ENCODE assay signal across 9 mouse cellular contexts in the genomic region with DNA sequence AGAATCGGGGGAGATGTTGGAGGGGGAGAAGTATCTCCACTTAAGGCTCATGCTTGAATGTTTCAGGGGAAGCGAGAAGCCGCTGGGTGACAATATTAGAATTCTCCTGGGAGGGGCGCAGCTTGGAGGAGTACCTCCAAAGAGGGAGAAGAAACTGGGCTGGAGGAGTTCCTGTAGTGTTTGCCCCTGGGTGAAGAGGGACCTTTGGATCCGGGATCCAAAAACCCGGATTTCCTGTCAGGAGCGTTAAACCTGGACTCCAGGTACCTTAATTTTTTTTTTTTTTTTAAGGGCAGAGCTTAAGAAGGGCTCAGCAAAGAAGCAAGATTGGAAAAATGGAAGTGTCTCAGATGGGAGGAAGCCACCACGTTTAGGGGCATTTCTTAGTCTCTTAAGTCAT. TPM values are rescaled to one million over a fixed set of nuclear protein-coding genes. Genes with fewer than 3 reads are reported as not detected.
DNase-seq lines count a peak whose midpoint lies in the region; ATAC-seq and TF ChIP-seq lines count a peak whose summit lies in the region.
"Had no signal": no experiment of that assay in that cellular context is flagged by ENCODE, and none has a peak within 500 bp of the region (broad histone marks: within the 10 kb centered on the region; RNA-seq: fewer than 3 reads in every experiment).

No protein-coding gene starts in this region.

- H3K4me1 ChIP-seq in heart, embryonic 11.5 days (ENCODE audit: control insufficient read depth, insufficient read depth, low read length): peaks cover 32% of the 10 kb centered on the region
- H3K4me1 ChIP-seq in testis, adult 2 months (ENCODE audit: control insufficient read depth, insufficient read depth, low read length): peaks cover 26% of the 10 kb centered on the region
- H3K4me1 ChIP-seq in limb, embryonic 10.5 days: peaks cover 60% of the 10 kb centered on the region
- peaks cover 4% of the 10 kb centered on the region; the same call in 1 of the 2 replicates for H3K4me1 ChIP-seq in stomach, postnatal 0 days (replicated peaks; ENCODE audit: control insufficient read depth, insufficient read depth)

- no peaks in the 10 kb centered on the region for H3K9me3 ChIP-seq in heart, embryonic 11.5 days (replicated peaks; ENCODE audit: control insufficient read depth, low read length)
- H3K9me3 ChIP-seq in limb, embryonic 10.5 days (replicated peaks): no peaks in the 10 kb centered on the region
- no peaks in the 10 kb centered on the region for H3K9me3 ChIP-seq in stomach, postnatal 0 days (ENCODE audit: control insufficient read depth, low read length)

- WGBS in heart, embryonic 11.5 days (ENCODE audit: insufficient replicate concordance): 7% methylated on average over 8 of the region's 8 CpGs
- WGBS in limb, embryonic 10.5 days: 5% methylated on average over 8 of the region's 8 CpGs
- WGBS in stomach, postnatal 0 days: 2% methylated on average over 8 of the region's 8 CpGs

- peak overlapping the region; percentile 86 for H3K4me2 ChIP-seq in heart, embryonic 11.5 days
- peak overlapping the region; percentile 93 for H3K4me2 ChIP-seq in stomach, postnatal 0 days (replicated peaks; ENCODE audit: low read depth)

- peak overlapping the region; percentile 53 for H3K4me3 ChIP-seq in heart, embryonic 11.5 days (ENCODE audit: low read depth, low read length)
- no peak overlapping the region for H3K4me3 ChIP-seq in testis, adult 2 months (ENCODE audit: control insufficient read depth, low read depth, low read length)
- peak overlapping the region; percentile 51; the same call in 1 of the 2 replicates for H3K4me3 ChIP-seq in limb, embryonic 10.5 days
- peak overlapping the region; percentile 72 for H3K4me3 ChIP-seq in stomach, postnatal 0 days (ENCODE audit: low read depth, low read length)

- H3K36me3 ChIP-seq in heart, embryonic 11.5 days (ENCODE audit: control insufficient read depth, insufficient read depth, low read length): no peaks in the 10 kb centered on the region
- no peaks in the 10 kb centered on the region for H3K36me3 ChIP-seq in testis, adult 2 months (ENCODE audit: control insufficient read depth, insufficient read depth, low read length)
- 0 out of 2 replicates have a peak, but pooled peaks cover 2% of the 10 kb centered on the region for H3K36me3 ChIP-seq in limb, embryonic 10.5 days
- no peaks in the 10 kb centered on the region; the same call in 1 of the 2 replicates for H3K36me3 ChIP-seq in stomach, postnatal 0 days (ENCODE audit: control insufficient read depth, insufficient read depth, low read length)

- TF ChIP-seq POLR2A in testis, adult 2 months (IDR thresholded peaks at IDR 0.05; ENCODE audit: control insufficient read depth, low read depth, low read length): no peak

- no peak for TF ChIP-seq EP300 in stomach, postnatal 0 days (optimal IDR thresholded peaks at IDR 0.05)

- no peak for TF ChIP-seq CTCF in testis, adult 2 months (IDR thresholded peaks at IDR 0.05; ENCODE audit: control insufficient read depth, insufficient read depth, insufficient replicate concordance, low read depth, low read length)
- no peak for TF ChIP-seq CTCF in stomach, postnatal 0 days (IDR thresholded peaks at IDR 0.05; ENCODE audit: low read depth)

- no peak for ATAC-seq in heart, embryonic 11.5 days (replicated peaks; ENCODE audit: insufficient number of reproducible peaks, low FRiP score, low TSS enrichment)
- no peak for ATAC-seq in stomach, postnatal 0 days (ENCODE audit: low FRiP score, low TSS enrichment)
- no peak for ATAC-seq in inflammation-experienced regulatory T-cells, adult 6 months

- H3K27me3 ChIP-seq in heart, embryonic 11.5 days (ENCODE audit: control insufficient read depth, insufficient read depth, low read length): peaks cover 91% of the 10 kb centered on the region
- H3K27me3 ChIP-seq in testis, adult 2 months (ENCODE audit: control insufficient read depth, insufficient read depth, low read length): peaks cover 5% of the 10 kb centered on the region
- peaks cover 99% of the 10 kb centered on the region for H3K27me3 ChIP-seq in limb, embryonic 10.5 days (ENCODE audit: low read depth, poor library complexity, severe bottlenecking)
- H3K27me3 ChIP-seq in stomach, postnatal 0 days (ENCODE audit: control insufficient read depth, insufficient read depth, low read length): no peaks in the 10 kb centered on the region

- no peak for DNase-seq in heart, adult 18-20 months
- DNase-seq in testis, postnatal 10 days (ENCODE audit: low spot score): no peak
- DNase-seq in limb, embryonic 10.5 days (ENCODE audit: low spot score): peak; percentile 27
- DNase-seq in stomach, postnatal 0 days (ENCODE audit: low spot score): no peak
- DNase-seq in left cerebral cortex, adult 8-10 months (ENCODE audit: low spot score in 2 of 2): no peak

- no peak overlapping the region for H3K9ac ChIP-seq in heart, embryonic 11.5 days (ENCODE audit: low read depth, low read length)
- H3K9ac ChIP-seq in stomach, postnatal 0 days (ENCODE audit: low read length): peak overlapping the region; percentile 77

- H3K27ac ChIP-seq in heart, embryonic 11.5 days (ENCODE audit: low read depth, low read length): 0 out of 2 replicates have a peak overlapping the region, but pooled peaks have one; percentile 16
- peak overlapping the region; percentile 59 for H3K27ac ChIP-seq in testis, adult 2 months (ENCODE audit: control insufficient read depth, insufficient read depth, low read depth, low read length)
- no peak overlapping the region for H3K27ac ChIP-seq in limb, embryonic 10.5 days
- peak overlapping the region; percentile 93 for H3K27ac ChIP-seq in stomach, postnatal 0 days (replicated peaks)

RNA-seq across cellular contexts. Expression of a gene that starts 5.6 kb away (rescaled TPM):
- 28.9 and 31.5 TPM in 2 replicates for polyA plus RNA-seq in heart, embryonic 11.5 days (2014; fragmentation: Nextera tagmentation; extraction: Ambion mirVana)
- 100 to 1,000 TPM; 185 to 206 TPM for total RNA-seq in heart, adult 18-20 months (2021)
- polyA plus RNA-seq in testis, adult 2 months (2012; rRNA removed): 23.9 and 26.1 TPM in 2 replicates
- polyA plus RNA-seq in limb, embryonic 10.5 days (2016; fragmentation: Nextera tagmentation; extraction: Ambion mirVana): 6.7 and 10.6 TPM in 2 replicates
- polyA plus RNA-seq in stomach, postnatal 0 days (2015; fragmentation: Nextera tagmentation; extraction: Ambion mirVana): 81.0 and 94.8 TPM in 2 replicates
- total RNA-seq in left cerebral cortex, adult 8-10 months (2022): 10 to 100 TPM; 41.9 to 51.1 (median 44.6) TPM
- polyA plus RNA-seq in inflammation-experienced regulatory T-cells, adult 6 months (2017; shearing (Covaris generic)): 1 to 10 TPM in 1 of 3 experiments, under 1 TPM in 2; 0.45 to 1.2 (median 0.50) TPM
- total RNA-seq: neutrophil, adult 5-6 weeks had no signal

RNA-seq across cellular contexts. Expression of a gene that starts 24.0 kb away (rescaled TPM):
- polyA plus RNA-seq in heart, embryonic 11.5 days (2014; fragmentation: Nextera tagmentation; extraction: Ambion mirVana): 33.3 and 34.1 TPM in 2 replicates
- 1 to 10 TPM; 5.6 to 6.3 TPM for total RNA-seq in heart, adult 18-20 months (2021)
- 18.3 and 22.4 TPM in 2 replicates for polyA plus RNA-seq in testis, adult 2 months (2012; rRNA removed)
- polyA plus RNA-seq in limb, embryonic 10.5 days (2016; fragmentation: Nextera tagmentation; extraction: Ambion mirVana): 46.1 and 61.2 TPM in 2 replicates
- 26.3 and 27.3 TPM in 2 replicates for polyA plus RNA-seq in stomach, postnatal 0 days (2015; fragmentation: Nextera tagmentation; extraction: Ambion mirVana)
- total RNA-seq in left cerebral cortex, adult 8-10 months (2022): 10 to 100 TPM; 20.7 to 25.9 (median 23.1) TPM
- 10 to 100 TPM; 46.9 to 59.2 (median 50.1) TPM for polyA plus RNA-seq in inflammation-experienced regulatory T-cells, adult 6 months (2017; shearing (Covaris generic))

RNA-seq across cellular contexts. Expression of a gene that starts 25.4 kb away (rescaled TPM):
- polyA plus RNA-seq in heart, embryonic 11.5 days (2014; fragmentation: Nextera tagmentation; extraction: Ambion mirVana): 1.6 and 2.1 TPM in 2 replicates
- not detected for total RNA-seq in heart, adult 18-20 months (2021)
- 0.35 and 0.89 TPM in 2 replicates for polyA plus RNA-seq in testis, adult 2 months (2012; rRNA removed)
- not detected in 2 replicates for polyA plus RNA-seq in limb, embryonic 10.5 days (2016; fragmentation: Nextera tagmentation; extraction: Ambion mirVana)
- polyA plus RNA-seq in stomach, postnatal 0 days (2015; fragmentation: Nextera tagmentation; extraction: Ambion mirVana): 0.28 and 0.57 TPM in 2 replicates
- not detected for total RNA-seq in left cerebral cortex, adult 8-10 months (2022)
- polyA plus RNA-seq in inflammation-experienced regulatory T-cells, adult 6 months (2017; shearing (Covaris generic)): 1 to 10 TPM in 1 of 3 experiments, not detected in 2; 4.0 TPM
- total RNA-seq: neutrophil, adult 5-6 weeks had no signal
